In genomic region chr14:104538108-104538866, GRCm38 (mm10) we compare ENCODE assay signal across 13 mouse cellular contexts. TPM values are rescaled to one million over a fixed set of nuclear protein-coding genes. Genes with fewer than 3 reads are reported as not detected.
DNase-seq lines count a peak whose midpoint lies in the region; ATAC-seq lines count a peak whose summit lies in the region.
"Had no signal": no experiment of that assay in that cellular context is flagged by ENCODE, and none has a peak within 500 bp of the region (broad histone marks: within the 10 kb centered on the region; RNA-seq: fewer than 3 reads in every experiment).

No protein-coding gene starts in this region.

- DNase-seq in 416B (ENCODE audit: low read depth), result peak; percentile 70
- peak; percentile 36 for DNase-seq in cerebellum, adult 8-10 months
- DNase-seq in layer of hippocampus, postnatal 14 days (ENCODE audit: low spot score in 2 of 2), result peak; percentile 36 to 64
- DNase-seq in frontal cortex, adult 2 months (ENCODE audit: extremely low spot score in 1 of 2, low spot score in 1 of 2), result no peak
- DNase-seq in gastrocnemius, adult 8-10 months (ENCODE audit: low spot score in 2 of 2), result no peak
- DNase-seq in left cerebral cortex, postnatal 10 days (ENCODE audit: extremely low spot score in 1 of 2, low spot score in 2 of 2), result no peak
- DNase-seq: heart, adult 2 months; heart, postnatal 14 days; kidney, adult 11 months had no signal

- no peaks in the 10 kb centered on the region for H3K36me3 ChIP-seq in forebrain, embryonic 15.5 days
- no peaks in the 10 kb centered on the region for H3K36me3 ChIP-seq in forebrain, embryonic 12.5 days (replicated peaks)
- H3K36me3 ChIP-seq: G1E had no signal

- H3K9me3 ChIP-seq in forebrain, embryonic 15.5 days, result no peaks in the 10 kb centered on the region
- H3K9me3 ChIP-seq in forebrain, embryonic 12.5 days, result no peaks in the 10 kb centered on the region
- H3K9me3 ChIP-seq: G1E had no signal

- H3K9ac ChIP-seq in forebrain, embryonic 15.5 days (replicated peaks), result no peak overlapping the region
- no peak overlapping the region for H3K9ac ChIP-seq in forebrain, embryonic 12.5 days

- no peaks in the 10 kb centered on the region for H3K27me3 ChIP-seq in forebrain, embryonic 15.5 days
- peaks cover 4% of the 10 kb centered on the region; the same call in 1 of the 2 replicates for H3K27me3 ChIP-seq in forebrain, embryonic 12.5 days

- no peak overlapping the region for H3K4me2 ChIP-seq in forebrain, embryonic 15.5 days (replicated peaks)
- no peak overlapping the region for H3K4me2 ChIP-seq in forebrain, embryonic 12.5 days

- WGBS in forebrain, embryonic 15.5 days, result 57% methylated on average over 10 of the region's 10 CpGs
- 76% methylated on average over 10 of the region's 10 CpGs for WGBS in forebrain, embryonic 12.5 days

- intact Hi-C loops in left cerebral cortex, postnatal 10 days (cut with DNase I), result no loop called here

- no peak overlapping the region for H3K4me3 ChIP-seq in forebrain, embryonic 15.5 days
- H3K4me3 ChIP-seq in forebrain, embryonic 12.5 days (replicated peaks), result no peak overlapping the region
- H3K4me3 ChIP-seq: heart, adult 2 months had no signal

- ATAC-seq in forebrain, embryonic 15.5 days (replicated peaks), result peak; percentile 84
- no peak for ATAC-seq in forebrain, embryonic 12.5 days (ENCODE audit: low FRiP score)
- ATAC-seq: lung, postnatal 0 days had no signal

- peak overlapping the region; percentile 80 for H3K27ac ChIP-seq in forebrain, embryonic 15.5 days (replicated peaks)
- H3K27ac ChIP-seq in forebrain, embryonic 12.5 days, result no peak overlapping the region
- H3K27ac ChIP-seq: heart, adult 2 months had no signal

- H3K4me1 ChIP-seq in forebrain, embryonic 15.5 days, result peaks cover 22% of the 10 kb centered on the region
- H3K4me1 ChIP-seq in forebrain, embryonic 12.5 days, result peaks cover 14% of the 10 kb centered on the region

RNA-seq across cellular contexts. Expression of gene Rnf219, which starts 15.8 kb away (rescaled TPM):
- polyA plus RNA-seq in forebrain, embryonic 15.5 days (2015; fragmentation: Nextera tagmentation; extraction: Ambion mirVana), result 30.0 and 32.1 TPM in 2 replicates
- polyA plus RNA-seq in forebrain, embryonic 12.5 days (2016; fragmentation: Nextera tagmentation; extraction: Ambion mirVana), result 32.6 and 39.3 TPM in 2 replicates
- 10 to 100 TPM; 11.9 to 14.1 TPM for total RNA-seq in layer of hippocampus, postnatal 14 days (2021)
- polyA plus RNA-seq in frontal cortex, adult 2 months (2012; rRNA removed), result 7.2 and 7.4 TPM in 2 replicates
- total RNA-seq in gastrocnemius, adult 8-10 months (2022), result 1 to 10 TPM; 2.1 to 4.0 (median 3.2) TPM
- 10 to 100 TPM; 12.1 to 14.7 TPM for total RNA-seq in left cerebral cortex, postnatal 10 days (2021)

Comparison
In these comparisons a context has a peak if more than half of its experiments do, and no peak if none do; other contexts are left out.
1. DNase-seq: peak in 416B (single experiment), cerebellum, adult 8-10 months (single experiment) and layer of hippocampus, postnatal 14 days (2 of 2); none in frontal cortex, adult 2 months (0 of 2), gastrocnemius, adult 8-10 months (0 of 2) and left cerebral cortex, postnatal 10 days (0 of 2).